Mouse (Mus musculus) hindbrain, embryonic 13.5 days (tissue): Measurements from ENCODE around the gene Akr1b8. TPM values are rescaled to one million over a fixed set of nuclear protein-coding genes. Genes with fewer than 3 reads are reported as not detected.
"Not testable (repeated sequence)": the region's sequence is repeated elsewhere in the genome, so short reads cannot be mapped to it uniquely, and the experiment has no call there.

Experiments
- ATAC-seq: fragments of 200-750 bp; cut with Nextera tagmentation; 2 replicates; pipeline ENCODE4 v1.8.0; 2017; ENCODE audit warnings: moderate TSS enrichment; ENCODE audit not compliant: low FRiP score
- H3K27ac ChIP-seq: fragments of 300-500 bp; sonication (generic); 2 replicates; pipeline ENCODE4 v1.5.1; 2015; ENCODE audit warnings: inconsistent platforms, mild to moderate bottlenecking, moderate library complexity
- H3K27me3 ChIP-seq: fragments of 300-500 bp; sonication (generic); 2 replicates; pipeline ENCODE4 v1.6.1; 2015; ENCODE audit warnings: mild to moderate bottlenecking, inconsistent platforms
- H3K36me3 ChIP-seq: fragments of 300-500 bp; sonication (generic); 2 replicates; pipeline ENCODE4 v1.6.1; 2015; ENCODE audit warnings: mild to moderate bottlenecking, inconsistent platforms
- H3K4me1 ChIP-seq: fragments of 300-500 bp; sonication (generic); replicated peaks from 2 replicates; pipeline ENCODE4 v1.6.1; 2015; ENCODE audit warnings: inconsistent platforms
- H3K4me2 ChIP-seq: fragments of 300-500 bp; sonication (generic); 2 replicates; pipeline ENCODE4 v1.6.1; 2015; ENCODE audit warnings: inconsistent platforms, mild to moderate bottlenecking, moderate library complexity
- H3K4me3 ChIP-seq: fragments of 300-500 bp; sonication (generic); 2 replicates; pipeline ENCODE4 v1.5.1; 2015; ENCODE audit warnings: mild to moderate bottlenecking, inconsistent platforms
- H3K9ac ChIP-seq: fragments of 300-500 bp; sonication (generic); 2 replicates; pipeline ENCODE4 v1.6.1; 2015; ENCODE audit warnings: mild to moderate bottlenecking, inconsistent platforms
- H3K9me3 ChIP-seq: fragments of 300-500 bp; sonication (generic); 2 replicates; pipeline ENCODE4 v1.6.1; 2016; ENCODE audit warnings: inconsistent platforms
- WGBS: fragments of 180-500 bp; shearing (Covaris S2); methylation state at CpG from one replicate; pipeline ENCODE4 v1.1.7; 2015; 5-methylcytosine and 5-hydroxymethylcytosine counted together
- polyA plus RNA-seq: library from polyadenylated mRNA; unstranded; fragments of >200 nt; fragmentation: Nextera tagmentation; extraction: Ambion mirVana; gene quantifications from 2 replicates; pipeline ENCODE4 v1.2.1, GENCODE M21; 2015

Akr1b8 gene
- polyA plus RNA-seq, 1 experiment from 2014 or later = 7.7 TPM

DNA sequence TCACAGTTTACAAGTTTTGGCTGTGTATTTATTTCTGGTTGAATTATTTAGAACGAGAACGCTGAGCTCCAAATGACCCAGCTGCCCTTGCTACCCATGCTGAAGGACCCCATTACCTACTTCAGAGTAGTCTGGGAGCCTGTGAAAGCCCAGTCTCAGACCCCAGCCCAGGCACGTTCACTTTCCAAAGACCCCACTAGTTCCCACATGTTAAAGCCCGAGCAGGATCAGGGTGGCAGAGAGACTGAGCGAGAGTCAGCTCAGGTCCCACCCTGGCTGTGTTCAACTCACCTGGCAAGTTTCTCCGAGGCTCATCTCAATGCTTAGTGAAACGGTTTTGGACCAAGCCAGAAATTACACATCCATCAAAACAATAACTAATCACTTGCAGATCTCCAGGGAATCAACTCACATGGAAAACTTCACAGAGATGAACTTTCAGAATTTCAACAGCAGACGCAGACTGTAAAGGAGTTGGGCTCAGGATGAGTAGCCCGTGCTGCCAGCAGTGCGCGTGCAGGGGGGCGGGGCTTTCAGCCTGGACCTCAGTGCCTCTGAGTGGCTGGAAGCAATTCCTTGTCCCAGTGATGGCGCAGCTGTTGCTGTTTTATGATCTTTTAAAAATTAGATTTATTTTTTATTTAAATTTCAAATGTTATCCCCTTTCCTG lies 30.9 kb downstream of the Akr1b8 start:
- Histone ChIP-seq H3K9ac (peak overlapping the region; percentile 60; the same call in 1 of the 2 replicates), H3K27ac (no peak overlapping the region), H3K36me3 (peaks cover 7% of the 10 kb centered on the region; the same call in 1 of the 2 replicates), H3K27me3 (peaks cover 7% of the 10 kb centered on the region; the same call in 1 of the 2 replicates), H3K4me1 (peaks cover 13% of the 10 kb centered on the region), H3K4me2 (peak overlapping the region; percentile 65), H3K4me3 (peak overlapping the region; percentile 43), H3K9me3 (no peaks in the 10 kb centered on the region)
- 5% methylated on average over 13 of the region's 13 CpGs for WGBS
- no peak for ATAC-seq

DNA sequence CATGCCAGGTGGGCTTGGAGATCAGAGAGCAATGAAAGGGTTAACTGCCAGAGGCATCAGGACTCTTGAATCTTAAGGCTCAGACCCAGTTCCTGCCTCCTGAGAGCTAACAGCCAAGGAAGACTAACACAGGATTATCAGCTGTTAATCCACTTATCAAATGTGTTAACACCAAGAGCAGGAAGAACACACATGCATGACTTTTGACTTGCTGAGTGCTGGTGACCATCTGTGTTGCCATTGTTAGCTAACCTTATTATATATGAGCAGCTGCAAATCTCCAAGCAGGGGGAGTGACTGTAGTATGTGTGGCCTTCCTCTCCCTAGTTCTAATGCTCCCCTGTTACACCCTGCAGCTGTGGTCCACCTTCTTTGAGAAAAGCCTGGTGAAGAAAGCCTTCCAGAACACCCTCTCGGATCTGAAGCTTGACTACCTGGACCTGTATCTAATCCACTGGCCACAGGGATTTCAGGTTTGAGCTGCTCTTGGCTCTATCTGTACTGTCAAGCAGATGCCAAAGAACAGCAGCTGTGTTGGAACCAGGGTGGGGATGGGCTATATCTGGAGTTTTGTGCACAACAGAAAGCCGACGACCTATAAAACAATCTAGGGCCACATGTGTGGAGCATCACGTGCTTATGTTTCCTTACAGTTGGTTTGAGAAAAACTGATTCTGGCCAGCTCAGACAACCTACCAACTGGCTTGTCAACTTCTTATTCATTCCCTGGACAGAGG lies 34.7 kb downstream of the Akr1b8 start:
- no peak overlapping the region for H3K27ac ChIP-seq
- no peak overlapping the region for H3K4me2 ChIP-seq
- no peak overlapping the region for H3K9ac ChIP-seq
- peaks cover 13% of the 10 kb centered on the region for H3K4me1 ChIP-seq
- no peak overlapping the region for H3K4me3 ChIP-seq
- ATAC-seq = no peak
- peaks cover 7% of the 10 kb centered on the region; the same call in 1 of the 2 replicates for H3K27me3 ChIP-seq
- WGBS = 89% methylated on average over 4 of the region's 4 CpGs
- peaks cover 21% of the 10 kb centered on the region for H3K36me3 ChIP-seq
- H3K9me3 ChIP-seq = 0 out of 2 replicates have a peak, but pooled peaks cover 5% of the 10 kb centered on the region

DNA sequence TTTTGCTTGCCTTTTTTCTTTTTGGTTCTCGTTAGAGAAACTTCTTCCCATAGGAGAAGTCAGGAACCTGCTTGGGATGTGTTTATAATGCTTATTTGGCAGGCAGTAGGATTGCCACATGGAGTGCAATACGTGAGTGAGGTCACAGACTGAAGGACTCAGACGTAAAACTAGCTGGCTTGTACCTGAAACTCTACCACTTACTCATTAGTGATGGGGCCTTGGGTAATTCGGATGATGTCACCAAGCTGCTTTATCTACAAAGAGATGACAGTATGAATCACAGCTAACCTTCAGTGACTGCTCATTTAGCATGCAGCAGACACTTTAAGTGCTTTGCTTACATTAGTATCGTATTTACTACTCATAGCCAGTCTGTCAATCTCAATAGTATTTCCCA lies 42.0 kb downstream of the Akr1b8 start:
- Histone ChIP-seq H3K4me3 (no peak overlapping the region), H3K4me1 (no peaks in the 10 kb centered on the region), H3K27me3 (no peaks in the 10 kb centered on the region), H3K4me2 (no peak overlapping the region), H3K9me3 (0 out of 2 replicates have a peak, but pooled peaks cover 5% of the 10 kb centered on the region), H3K36me3 (peaks cover 9% of the 10 kb centered on the region), H3K9ac (no peak overlapping the region), H3K27ac (no peak overlapping the region)
- WGBS = 89% methylated on average over 5 of the region's 5 CpGs
- ATAC-seq = no peak

DNA sequence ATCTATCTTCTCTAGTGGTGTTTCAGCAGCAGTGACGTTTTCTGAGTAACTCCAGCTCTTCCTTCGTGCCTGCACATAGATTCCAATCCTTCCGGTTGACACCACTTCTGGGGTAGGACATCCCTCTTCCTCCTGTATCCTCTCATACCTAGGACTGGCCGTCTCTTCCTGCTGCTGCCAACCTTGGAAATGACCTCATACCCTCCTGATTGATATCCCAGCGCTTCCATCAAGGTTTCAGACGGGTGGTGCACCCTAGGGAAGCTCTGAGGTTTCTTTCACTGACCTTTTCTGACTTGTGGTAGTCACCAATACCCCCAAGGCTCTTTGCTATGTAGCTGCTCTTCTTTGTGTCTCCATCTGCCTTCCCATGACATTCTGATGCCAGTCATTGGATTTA lies 44.5 kb downstream of the Akr1b8 start:
- no peak overlapping the region for H3K4me2 ChIP-seq
- H3K9me3 ChIP-seq = no peaks in the 10 kb centered on the region
- H3K4me1 ChIP-seq = no peaks in the 10 kb centered on the region
- H3K36me3 ChIP-seq = no peaks in the 10 kb centered on the region
- H3K4me3 ChIP-seq = no peak overlapping the region
- no peak overlapping the region for H3K27ac ChIP-seq
- no peaks in the 10 kb centered on the region for H3K27me3 ChIP-seq
- 90% methylated on average over 6 of the region's 6 CpGs for WGBS
- no peak overlapping the region for H3K9ac ChIP-seq
- ATAC-seq = no peak

DNA sequence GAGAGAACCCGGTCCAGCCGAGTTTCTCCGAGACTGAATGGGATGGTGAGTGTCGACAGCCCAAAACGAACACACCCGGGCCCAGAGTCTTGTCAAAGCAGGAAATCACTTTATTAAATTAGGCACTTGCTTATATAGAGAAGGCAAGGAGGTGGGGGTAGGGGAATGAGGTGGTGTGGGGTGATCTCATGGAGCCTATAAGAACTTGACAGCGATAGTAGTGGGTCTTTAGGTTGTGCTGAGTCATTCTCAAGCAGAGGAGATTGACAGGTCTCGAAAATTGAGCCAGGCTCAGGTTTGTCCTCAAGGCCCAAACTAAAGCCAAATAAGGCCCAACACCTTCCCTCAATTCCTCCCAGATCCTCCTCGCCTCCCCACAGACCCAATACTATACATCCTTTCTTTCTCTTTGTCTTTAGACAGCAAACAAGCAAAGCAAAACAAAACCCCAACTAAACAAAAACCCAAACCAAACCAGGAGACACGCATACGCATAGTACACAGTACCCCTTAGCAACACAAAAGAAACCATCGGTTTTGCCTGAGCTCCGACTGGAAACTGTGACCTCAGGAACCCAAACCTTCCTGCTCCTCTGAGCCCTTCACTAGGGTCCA lies 45.8 kb downstream of the Akr1b8 start:
- no peak overlapping the region for H3K4me3 ChIP-seq
- H3K36me3 ChIP-seq = no peaks in the 10 kb centered on the region
- no peaks in the 10 kb centered on the region for H3K4me1 ChIP-seq
- no peak overlapping the region for H3K4me2 ChIP-seq
- no peak overlapping the region for H3K9ac ChIP-seq
- ATAC-seq = no peak
- WGBS = 81% methylated on average over 13 of the region's 13 CpGs
- no peaks in the 10 kb centered on the region for H3K9me3 ChIP-seq
- no peak overlapping the region for H3K27ac ChIP-seq
- no peaks in the 10 kb centered on the region for H3K27me3 ChIP-seq

DNA sequence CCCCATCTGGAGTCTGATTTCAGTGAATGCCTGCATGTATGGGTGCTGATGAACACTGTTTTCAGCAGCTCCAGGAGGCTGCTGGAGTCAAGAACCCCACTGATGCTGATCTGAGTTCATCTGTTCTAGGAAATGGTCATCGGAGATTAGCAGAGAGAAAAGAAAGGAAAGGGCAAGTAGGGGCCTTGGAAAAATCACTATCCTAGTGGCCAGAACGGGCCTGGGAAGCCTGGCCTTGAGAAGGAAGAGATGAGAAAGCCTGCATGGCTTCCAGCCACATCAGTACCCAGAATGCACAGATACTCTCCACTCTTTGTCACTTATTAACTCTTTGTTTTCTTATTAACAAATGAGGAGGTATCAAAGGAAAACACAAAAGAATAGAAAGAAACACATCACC lies 46.8 kb downstream of the Akr1b8 start:
- no peak for ATAC-seq
- H3K9me3 ChIP-seq = no peaks in the 10 kb centered on the region
- WGBS = 89% methylated on average over 2 of the region's 2 CpGs

DNA sequence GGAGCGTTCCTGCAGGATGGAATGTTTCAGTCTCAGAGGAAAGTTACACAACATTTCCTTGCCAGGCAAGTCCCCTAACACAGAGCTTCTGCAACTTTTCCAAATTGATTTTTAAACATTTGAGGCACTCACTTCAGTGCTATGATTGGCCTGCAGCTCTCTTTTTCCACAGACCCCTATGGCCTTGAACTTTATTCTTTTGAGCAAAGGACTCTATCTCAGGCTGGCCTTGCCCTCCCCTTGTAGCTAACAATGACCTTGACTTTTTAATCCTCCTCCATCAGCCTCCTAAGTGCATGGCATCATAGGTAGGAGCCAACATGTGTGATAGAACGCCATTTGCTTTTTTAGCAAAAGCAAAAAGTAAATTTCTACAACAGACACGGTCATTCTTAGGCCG lies 52.8 kb downstream of the Akr1b8 start:
- Histone ChIP-seq H3K4me1 (no peaks in the 10 kb centered on the region), H3K4me2 (no peak overlapping the region), H3K9ac (no peak overlapping the region), H3K27ac (no peak overlapping the region), H3K9me3 (no peaks in the 10 kb centered on the region), H3K4me3 (no peak overlapping the region), H3K27me3 (no peaks in the 10 kb centered on the region), H3K36me3 (no peaks in the 10 kb centered on the region)
- WGBS = 96% methylated on average over 4 of the region's 4 CpGs
- no peak for ATAC-seq

More for the DNA sequence above, 46.8 kb downstream of the Akr1b8 start:
- H3K36me3 ChIP-seq = no peaks in the 10 kb centered on the region
- H3K9ac ChIP-seq = no peak overlapping the region
- no peak overlapping the region for H3K4me3 ChIP-seq
- H3K27ac ChIP-seq = no peak overlapping the region
- H3K4me2 ChIP-seq = no peak overlapping the region
- no peaks in the 10 kb centered on the region for H3K4me1 ChIP-seq
- H3K27me3 ChIP-seq = no peaks in the 10 kb centered on the region

DNA sequence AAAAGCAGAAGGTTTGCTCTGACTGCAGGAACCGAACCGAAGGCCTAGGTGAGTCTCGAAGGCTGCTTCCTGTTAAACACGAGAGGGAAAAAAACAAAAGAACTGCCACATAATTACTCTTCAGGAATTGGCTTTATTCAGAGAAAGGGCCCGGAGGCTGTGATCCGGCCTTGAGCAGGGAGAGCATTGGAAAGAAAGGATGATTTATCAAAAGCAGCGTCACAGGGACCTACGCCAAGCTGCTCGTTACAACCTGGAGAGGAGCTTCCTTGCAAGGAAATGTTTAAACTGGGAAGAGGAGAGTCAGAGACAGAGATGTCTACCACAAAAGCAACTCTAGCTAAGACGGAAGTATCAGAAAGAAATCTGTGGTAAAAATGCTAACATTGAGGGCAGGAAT lies 53.5 kb downstream of the Akr1b8 start:
- H3K9me3 ChIP-seq = no peaks in the 10 kb centered on the region
- H3K9ac ChIP-seq = no peak overlapping the region
- H3K27ac ChIP-seq = no peak overlapping the region
- no peaks in the 10 kb centered on the region for H3K36me3 ChIP-seq
- no peak for ATAC-seq
- H3K4me3 ChIP-seq = no peak overlapping the region
- WGBS = 86% methylated on average over 10 of the region's 10 CpGs
- no peaks in the 10 kb centered on the region for H3K27me3 ChIP-seq
- no peaks in the 10 kb centered on the region for H3K4me1 ChIP-seq
- no peak overlapping the region for H3K4me2 ChIP-seq

DNA sequence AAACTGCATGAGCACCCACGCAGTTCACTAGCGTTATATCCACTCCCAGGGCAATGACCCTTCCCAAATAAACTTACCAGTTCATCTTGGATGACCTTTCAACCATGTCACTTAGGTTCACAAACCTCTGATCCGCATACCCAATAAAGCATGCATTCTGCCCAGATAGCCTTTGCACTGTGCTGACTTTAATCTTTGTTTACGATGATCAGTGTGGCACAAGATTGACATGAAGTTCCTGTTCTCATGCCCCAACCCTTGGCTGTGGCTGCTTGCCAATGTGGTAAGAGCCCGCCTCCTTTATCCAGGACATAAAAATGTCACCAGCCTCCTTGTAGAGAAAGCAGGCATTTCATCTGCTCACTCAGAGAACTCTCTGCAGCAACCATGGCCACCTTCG lies 58.1 kb downstream of the Akr1b8 start, which contains the start of gene Akr1b7:
TSS of gene Akr1b7 (plus strand) at position 312 of the 400 bp plus-strand sequence.
- 81% methylated on average over 6 of the region's 6 CpGs for WGBS
- Histone ChIP-seq H3K27me3 (no peaks in the 10 kb centered on the region), H3K9ac (no peak within 1 kb of the TSS), H3K27ac (no peak within 1 kb of the TSS), H3K9me3 (no peaks in the 10 kb centered on the region), H3K4me3 (no peak within 1 kb of the TSS), H3K4me1 (no peaks in the 10 kb centered on the region), H3K4me2 (no peak within 1 kb of the TSS), H3K36me3 (no peaks in the 10 kb centered on the region)
- no peak for ATAC-seq

DNA sequence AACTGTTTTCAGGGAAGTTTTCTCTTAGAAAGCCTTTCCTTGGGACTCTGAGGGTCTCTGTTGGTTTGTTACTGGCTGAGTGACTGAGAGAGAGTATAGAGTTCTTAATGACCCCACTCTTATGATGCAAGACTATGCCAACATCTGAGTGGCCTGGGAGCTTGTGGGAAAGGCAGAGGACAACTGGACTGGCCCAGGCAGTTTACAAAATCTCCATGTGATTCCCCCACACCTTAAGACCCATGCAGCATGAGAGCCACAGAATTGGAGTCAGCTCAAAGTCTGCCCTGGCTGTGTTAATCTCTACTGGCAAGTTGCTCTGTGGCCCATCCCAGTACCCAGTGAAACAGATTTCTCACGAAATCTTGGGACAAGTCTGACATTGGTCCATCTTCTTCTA lies 58.8 kb downstream of the Akr1b8 start:
- ATAC-seq = no peak
- no peaks in the 10 kb centered on the region for H3K27me3 ChIP-seq
- H3K4me3 ChIP-seq = no peak overlapping the region
- no peaks in the 10 kb centered on the region for H3K9me3 ChIP-seq
- H3K4me2 ChIP-seq = no peak overlapping the region
- H3K27ac ChIP-seq = no peak overlapping the region
- 86% methylated on average over 1 of the region's 1 CpGs for WGBS
- no peak overlapping the region for H3K9ac ChIP-seq
- H3K36me3 ChIP-seq = no peaks in the 10 kb centered on the region
- no peaks in the 10 kb centered on the region for H3K4me1 ChIP-seq

DNA sequence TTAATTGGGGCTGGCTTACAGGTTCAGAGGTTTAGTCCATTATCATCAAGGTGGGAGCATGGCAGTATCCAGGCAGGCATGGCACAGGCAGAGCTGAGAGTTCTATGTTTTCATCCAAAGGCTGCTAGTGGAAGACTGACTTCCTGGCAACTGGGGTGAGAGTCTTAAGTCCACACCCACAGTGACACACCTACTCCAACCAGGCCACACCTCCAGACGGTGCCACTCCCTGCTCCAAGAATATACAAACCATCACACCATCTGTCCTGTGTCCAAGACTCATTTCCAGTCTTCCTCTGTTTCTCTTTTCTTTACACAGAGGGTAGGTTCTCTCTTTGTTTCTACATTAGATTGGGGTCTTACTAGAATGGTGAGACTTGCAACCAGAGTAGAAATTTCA lies 59.5 kb downstream of the Akr1b8 start:
- not testable (repeated sequence) for ATAC-seq, H3K4me2 ChIP-seq, H3K4me3 ChIP-seq, H3K9ac ChIP-seq, H3K27me3 ChIP-seq, H3K27ac ChIP-seq, H3K9me3 ChIP-seq, H3K36me3 ChIP-seq, H3K4me1 ChIP-seq
- 71% methylated on average over 1 of the region's 1 CpGs for WGBS

DNA sequence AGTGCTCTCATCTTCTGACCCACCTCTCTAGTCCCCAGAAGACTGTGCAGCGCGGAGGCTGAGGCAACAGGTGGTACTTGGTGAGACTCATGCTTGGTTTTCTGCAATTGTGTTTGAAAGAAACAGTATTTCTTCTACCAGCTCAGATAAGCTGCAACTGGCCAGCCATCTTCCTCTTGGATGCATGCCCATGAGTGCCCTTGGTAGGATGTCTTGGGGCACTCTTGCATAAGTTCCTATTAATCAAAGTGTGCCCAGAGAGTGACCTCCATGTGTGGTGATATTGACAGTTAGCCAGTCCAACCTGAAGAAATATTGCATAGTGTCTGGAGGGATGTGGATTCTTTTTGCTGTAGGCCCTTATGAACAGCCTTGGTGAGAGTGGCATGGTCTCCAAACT lies 62.6 kb downstream of the Akr1b8 start:
- Histone ChIP-seq H3K27ac (no peak overlapping the region), H3K36me3 (no peaks in the 10 kb centered on the region), H3K4me1 (no peaks in the 10 kb centered on the region), H3K4me3 (no peak overlapping the region), H3K4me2 (no peak overlapping the region), H3K9ac (no peak overlapping the region), H3K9me3 (no peaks in the 10 kb centered on the region), H3K27me3 (no peaks in the 10 kb centered on the region)
- 98% methylated on average over 2 of the region's 2 CpGs for WGBS
- no peak for ATAC-seq
